Mouse (Mus musculus) heart, postnatal 36 days (tissue): ENCODE data around the gene Scaper. TPM values are rescaled to one million over a fixed set of nuclear protein-coding genes. Genes with fewer than 3 reads are reported as not detected.

Experiments used
- total RNA-seq, 2 experiments: library from RNA; stranded (reverse); gene quantifications; 2 replicates each; pipeline ENCODE4 v1.2.3; 2021

Scaper gene
- total RNA-seq, 2 experiments from 2014 or later = 16.8 to 17.3 TPM

Other genes starting within 250 kb of the Scaper start
- gene 4930563M21Rik, start 72.4 kb upstream of the Scaper start, total RNA-seq = not detected
- 10 to 100 TPM; 26.7 to 29.1 TPM for gene Rcn2, start 103.7 kb upstream of the Scaper start, total RNA-seq
- 1 to 10 TPM; 1.1 TPM for gene Pstpip1, start 151.8 kb upstream of the Scaper start, total RNA-seq
- 100 to 1,000 TPM; 183 to 184 TPM for gene Tspan3, start 227.4 kb upstream of the Scaper start, total RNA-seq